Mouse (Mus musculus) kidney, adult 8-10 months (tissue): ENCODE measurements at regions not wholly inside any gene's neighbourhood (a gene's known extent, or its start where the extent isn't known, plus 50 kb on each side); places are given as distances from the start of the nearest gene placed in this dataset.
"Not testable (repeated sequence)": the region's sequence is repeated elsewhere in the genome, so short reads cannot be mapped to it uniquely, and the experiment has no call there.

Source experiments
- DNase-seq, 2 experiments: peaks; one replicate each; pipeline ENCODE4 v3.0.0; 2022

DNA sequence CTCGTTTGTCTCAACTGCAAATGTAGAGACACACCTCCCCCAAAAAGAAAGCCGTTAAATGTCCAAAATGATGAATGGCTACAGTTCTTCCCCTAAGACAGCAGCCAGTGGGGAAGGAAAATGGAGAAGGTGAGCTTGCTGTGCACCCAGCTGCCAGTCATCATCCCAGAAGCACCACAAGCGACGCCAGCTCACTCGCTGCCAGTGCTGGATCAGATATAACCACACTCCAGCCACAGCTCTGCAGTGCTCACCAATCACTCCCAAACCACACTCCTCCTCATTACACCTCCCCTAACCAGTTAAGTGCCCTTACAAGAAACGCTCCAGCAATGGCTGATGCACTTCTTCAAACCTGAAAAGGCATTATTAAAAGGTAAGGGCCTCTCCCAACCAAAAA, 114.4 kb downstream of the Sox4 start:
- no peak for DNase-seq

DNA sequence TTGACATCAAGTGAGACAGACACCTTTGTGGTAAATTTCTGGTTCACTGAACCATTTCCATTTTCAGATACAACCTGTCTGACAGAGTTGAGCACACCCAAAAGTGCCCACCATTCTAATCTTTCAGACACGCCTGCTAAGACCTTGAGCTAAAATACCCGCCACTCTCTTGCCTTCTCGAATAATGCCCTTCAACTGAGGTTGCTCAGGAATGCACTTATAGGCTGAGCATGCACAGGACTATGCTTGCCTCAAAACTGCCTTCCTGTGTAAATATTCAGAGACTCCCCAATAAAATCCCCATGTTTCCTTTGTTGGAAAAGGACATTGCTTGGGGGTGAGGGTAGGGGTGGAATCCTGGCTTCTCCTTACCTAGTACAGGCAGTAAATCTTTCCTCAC, 115.3 kb downstream of the Sox4 start:
- DNase-seq, result no peak

DNA sequence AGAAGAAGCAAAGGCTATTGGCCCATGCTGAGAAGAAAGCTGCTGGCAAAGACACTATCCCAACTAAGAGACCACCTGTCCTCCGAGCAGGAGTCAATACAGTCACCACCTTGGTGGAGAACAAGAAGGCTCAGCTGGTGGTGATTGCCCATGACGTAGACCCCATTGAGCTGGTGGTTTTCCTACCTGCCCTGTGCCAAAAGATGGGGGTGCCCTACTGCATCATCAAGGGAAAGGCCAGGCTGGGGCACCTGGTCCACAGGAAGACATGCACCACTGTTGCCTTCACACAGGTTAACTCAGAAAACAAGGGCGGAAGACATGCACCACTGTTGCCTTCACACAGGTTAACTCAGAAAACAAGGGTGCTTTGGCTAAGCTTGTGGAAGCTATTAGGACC, 116.3 kb downstream of the Sox4 start:
- DNase-seq, result not testable (repeated sequence)

DNA sequence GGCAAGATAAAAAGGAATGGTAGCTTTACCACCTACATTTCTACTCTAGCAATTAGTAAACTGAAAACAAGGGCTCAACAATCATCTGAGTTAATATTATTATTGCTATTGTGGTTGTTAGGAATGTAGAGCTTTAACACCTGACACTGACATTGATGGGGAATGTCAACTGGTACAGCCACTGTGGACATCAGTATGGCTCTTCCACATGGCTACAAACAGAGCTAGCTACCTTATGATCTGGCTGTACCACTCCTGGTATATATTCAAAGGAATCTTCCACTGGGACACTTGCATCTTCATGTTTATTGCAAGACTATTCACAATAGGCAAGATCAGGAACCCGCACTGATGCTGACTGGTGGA, 119.8 kb downstream of the Sox4 start:
- no peak for DNase-seq

DNA sequence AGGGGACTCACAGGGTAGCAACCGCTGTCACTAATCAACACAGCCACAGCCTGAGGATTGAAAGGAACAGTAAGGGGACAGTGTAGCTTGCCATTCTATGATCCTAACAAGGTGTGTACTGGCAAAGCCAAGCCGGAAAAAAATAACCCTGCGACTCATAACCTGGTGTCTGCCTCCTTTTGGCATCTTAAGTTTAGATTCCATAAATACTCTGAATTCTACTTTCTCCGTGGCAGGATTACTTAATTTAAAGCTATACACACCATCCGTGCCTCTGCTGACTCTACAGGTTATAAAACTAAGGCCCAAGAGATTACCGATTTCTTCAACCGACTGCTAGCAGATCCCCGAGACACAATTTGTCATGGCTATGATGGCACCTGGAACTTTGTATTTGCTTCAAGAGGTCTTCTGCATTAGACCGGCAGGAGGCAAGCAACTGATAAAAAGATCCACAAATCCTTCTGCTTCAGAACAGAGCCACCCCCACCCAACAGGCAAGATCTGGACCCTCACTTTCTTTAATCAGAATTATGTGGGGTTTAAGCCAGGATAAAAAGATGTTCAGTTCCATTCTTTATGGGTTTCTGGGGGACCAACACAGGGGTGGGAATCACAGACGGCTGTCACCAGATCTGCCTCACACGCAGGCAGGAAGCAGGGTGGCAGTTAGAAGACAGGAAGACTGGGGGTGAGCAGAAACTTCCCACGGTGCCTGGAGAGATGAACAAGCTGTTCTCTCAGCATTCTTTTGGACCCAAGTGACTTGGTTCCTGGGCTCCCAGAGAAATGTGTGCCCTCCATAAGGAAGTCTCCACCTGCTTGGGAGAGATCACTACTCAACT, 120.4 kb downstream of the Sox4 start:
- no peak for DNase-seq

DNA sequence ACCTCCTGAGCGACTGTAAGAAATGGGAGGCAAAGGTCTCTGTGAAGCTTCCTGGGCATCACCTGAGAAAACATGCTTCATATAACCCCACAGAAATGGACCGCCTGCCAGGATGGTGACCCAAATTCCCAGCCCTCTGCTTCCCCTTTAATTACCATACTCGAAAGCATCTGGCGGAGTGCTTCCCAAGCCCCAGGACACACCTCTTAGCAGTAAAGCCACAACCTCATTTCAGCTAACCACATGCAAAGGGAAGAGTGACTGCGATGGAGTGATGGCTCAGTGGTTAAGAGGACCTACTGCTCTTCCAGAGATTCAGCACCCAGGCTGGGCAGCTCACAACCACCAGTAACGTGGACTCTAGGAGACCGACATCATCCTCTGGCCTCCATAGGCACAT, 127.2 kb downstream of the Sox4 start:
- DNase-seq, result no peak

DNA sequence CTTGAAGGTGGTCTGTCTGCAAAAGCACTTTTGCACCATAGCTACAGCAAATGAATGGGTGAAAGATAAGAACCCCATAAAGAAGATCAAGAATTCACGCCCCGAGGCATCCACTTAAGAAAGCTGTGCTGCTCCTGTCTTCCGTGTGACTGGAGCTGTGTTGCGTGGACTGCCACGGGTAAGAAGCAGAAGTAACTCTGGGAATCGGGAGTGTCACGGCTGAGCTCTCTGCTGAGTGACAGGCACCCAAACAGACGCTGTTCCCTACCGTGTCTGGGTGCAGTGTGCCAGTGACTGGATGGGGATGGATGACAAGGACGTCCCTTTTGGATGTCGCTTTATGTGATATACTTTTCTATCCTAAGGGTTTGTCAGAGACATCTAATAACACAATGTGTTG, 129.5 kb downstream of the Sox4 start:
- no peak for DNase-seq

DNA sequence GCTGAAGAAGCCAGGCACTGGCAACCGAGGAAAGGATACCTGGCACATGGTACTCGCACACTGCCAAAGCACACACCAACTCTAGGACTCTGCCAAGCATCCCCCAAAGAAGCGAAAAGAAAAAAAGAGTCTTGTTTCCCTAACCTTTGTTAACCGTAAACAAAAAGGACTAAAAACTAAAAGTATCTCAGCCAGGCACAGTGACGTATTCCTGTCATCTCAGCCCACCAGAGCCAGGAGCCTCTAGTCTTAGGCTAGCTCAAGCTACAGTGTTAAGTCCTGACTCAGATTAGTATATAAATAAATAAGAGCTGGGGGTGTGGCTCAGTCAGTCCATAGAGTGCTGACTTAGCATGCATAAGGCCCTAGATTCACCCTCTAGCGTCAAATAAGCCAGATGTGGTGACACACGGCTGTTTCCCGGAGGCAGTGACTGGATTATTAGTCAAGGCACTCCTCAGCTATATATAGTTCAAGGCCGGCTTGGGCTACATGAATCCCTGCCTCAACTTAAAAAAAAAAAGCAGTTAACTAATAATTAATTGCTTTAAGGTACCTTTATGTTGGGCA, 130.1 kb downstream of the Sox4 start:
- no peak for DNase-seq

DNA sequence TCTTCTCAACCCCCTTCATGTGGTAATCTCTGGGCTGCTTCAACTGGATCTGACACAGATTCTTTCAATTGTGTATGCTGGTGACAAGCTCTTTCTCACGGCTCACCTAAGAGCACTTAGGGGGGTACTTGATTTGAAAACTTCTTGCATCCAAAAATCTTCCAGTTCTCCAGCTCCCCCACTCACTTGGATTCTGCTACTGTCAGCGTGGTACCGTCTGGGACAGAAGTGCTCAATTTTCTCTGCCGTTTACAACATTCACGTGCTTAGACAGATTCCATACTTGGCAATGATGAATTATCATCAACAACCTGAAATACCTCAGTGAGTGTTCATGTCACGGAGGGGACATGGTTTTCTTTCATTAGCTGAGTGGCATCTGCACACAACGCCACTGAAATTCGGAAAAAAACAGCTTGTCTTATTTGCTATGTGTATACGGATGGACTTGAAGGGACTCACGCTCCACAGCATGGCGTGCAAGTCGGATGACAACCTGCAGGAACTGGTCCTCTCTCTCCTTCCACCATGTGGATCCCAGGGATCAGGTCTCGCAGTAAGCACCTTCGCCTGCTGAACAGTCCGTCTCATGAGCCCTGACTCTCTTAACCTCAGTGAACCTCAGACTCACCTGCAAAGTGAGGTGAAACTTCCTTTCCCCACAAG, 132.5 kb downstream of the Sox4 start:
- no peak for DNase-seq

DNA sequence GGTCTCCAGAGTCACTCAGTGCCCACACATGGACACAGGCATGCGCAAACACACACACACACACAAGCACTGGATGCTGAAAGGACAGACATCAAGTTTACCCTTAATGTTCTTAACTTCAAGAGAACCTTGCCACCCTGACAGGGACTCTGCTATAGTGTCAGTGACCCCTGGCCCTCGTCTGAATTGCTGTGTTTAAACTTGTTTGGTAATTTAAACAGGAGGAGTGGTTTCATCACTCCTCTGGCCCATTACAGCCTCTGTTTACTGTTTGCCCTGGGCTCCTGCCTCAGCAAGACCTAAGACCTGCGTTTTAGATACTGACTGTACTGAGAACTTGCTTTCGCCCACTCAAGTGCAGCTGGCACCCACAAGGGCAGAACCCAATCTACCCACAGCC, 139.4 kb downstream of the Sox4 start:
- DNase-seq, result no peak

DNA sequence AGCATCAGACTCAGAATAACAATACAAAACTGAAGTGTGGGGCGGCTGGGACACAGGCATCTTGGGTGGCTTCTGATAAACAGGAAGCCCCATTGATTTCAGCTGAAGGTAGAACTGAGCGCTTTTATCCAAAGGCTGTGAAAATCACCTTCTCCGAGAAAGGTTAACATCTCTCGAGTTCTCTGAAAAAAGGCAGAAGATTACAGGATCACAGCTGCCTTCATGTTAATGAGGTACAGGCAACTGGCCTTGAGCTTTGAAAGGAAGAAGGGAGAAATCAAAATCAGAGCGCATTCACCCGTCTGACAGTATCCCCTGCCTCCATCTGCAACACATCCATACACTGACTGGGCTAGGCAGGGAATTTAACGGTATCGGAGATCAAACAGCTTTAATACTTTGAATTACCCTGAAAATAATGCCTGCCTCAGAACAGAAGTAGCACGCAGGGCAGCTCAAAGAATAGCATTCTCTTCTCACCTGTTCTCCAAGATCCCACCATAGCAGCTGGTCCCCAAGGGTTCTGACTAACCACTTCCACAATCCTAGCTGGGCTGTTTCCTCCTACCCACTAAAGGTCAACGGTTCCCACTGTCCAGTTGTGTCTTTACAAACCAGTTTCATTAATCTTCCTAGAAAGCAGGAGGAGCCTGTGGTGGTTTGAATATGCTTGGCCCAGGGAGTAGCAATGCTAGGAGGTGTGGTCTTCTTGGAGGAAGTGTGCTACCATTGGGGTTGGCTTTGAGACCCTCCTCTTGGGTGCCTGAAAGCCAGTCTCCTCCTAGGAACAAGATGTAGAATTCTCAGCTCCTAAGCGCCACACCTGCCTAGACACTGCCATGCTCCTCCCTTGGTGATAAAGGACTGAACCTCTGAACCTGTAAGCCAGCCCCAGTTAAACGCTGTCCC, 141.6 kb downstream of the Sox4 start:
- no peak for DNase-seq

DNA sequence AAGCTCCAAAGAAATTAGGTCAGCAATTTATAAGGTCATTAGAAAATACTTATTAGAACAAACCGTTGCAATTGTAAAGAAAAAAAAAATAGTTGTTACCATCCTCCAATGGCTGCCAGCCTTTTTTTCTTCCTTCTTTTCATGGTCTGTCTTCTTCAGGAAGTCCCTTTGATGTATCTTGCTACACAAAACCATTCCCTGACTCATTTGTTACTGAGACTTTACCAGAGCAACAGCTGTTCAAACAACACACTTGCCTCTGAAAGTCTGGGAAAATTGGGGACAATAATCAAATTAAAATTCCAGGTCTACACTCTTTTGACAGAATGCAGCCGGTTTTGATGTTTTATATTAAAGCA, 142.5 kb downstream of the Sox4 start:
- no peak for DNase-seq

DNA sequence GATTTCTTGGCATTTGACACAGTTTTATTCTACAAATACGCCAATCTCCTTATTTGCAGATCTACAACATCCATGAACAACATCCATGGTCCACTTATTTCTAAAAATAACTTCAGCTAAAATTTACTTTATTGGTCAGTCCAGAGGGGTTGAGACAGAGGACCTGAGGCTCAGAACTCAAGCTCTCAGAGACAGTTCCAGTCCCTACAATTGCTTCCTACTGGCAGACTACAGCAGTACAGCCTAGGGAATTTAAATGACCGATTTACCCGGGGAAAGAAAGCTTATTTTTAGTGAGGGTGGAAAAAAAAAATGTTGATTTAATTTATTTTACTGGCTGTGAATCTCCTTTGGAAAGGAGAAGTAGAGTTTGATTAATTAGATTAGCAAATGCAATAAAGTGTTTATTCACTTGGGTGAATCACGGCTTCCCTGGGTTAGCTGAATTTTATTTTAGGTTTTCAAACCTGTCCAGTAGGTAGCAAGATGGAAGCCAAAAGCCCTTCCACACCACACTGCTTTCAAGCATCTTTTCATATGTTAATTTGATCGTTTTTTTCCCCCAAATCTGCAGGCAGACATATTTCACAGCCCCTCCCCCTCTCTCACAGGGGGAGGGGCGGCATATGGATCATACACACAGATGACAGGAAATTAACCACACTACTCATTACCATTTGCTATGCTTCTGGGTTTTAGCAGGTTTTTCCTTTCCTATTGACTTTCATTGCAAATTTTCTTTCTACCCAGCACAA, 143.0 kb downstream of the Sox4 start:
- no peak for DNase-seq

DNA sequence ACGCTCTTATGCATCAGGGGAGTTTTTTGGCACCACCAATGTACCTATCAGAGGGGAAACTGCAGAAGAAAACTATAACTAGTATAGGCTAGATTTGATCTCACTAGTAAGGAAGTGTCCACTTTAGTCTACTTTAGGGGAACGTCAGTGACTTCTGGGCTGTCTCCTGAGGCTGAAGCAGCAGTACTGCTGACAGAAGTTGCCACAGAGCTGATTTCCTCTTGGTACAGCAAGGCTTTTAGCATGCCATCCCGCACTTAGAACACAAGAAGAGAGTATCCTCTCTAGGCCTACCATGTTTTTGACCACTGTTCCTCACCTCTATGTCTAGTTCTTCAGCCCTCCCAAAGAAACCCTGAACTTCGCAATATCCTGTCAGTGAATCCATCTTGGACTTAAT, 148.2 kb downstream of the Sox4 start:
- DNase-seq, result no peak

DNA sequence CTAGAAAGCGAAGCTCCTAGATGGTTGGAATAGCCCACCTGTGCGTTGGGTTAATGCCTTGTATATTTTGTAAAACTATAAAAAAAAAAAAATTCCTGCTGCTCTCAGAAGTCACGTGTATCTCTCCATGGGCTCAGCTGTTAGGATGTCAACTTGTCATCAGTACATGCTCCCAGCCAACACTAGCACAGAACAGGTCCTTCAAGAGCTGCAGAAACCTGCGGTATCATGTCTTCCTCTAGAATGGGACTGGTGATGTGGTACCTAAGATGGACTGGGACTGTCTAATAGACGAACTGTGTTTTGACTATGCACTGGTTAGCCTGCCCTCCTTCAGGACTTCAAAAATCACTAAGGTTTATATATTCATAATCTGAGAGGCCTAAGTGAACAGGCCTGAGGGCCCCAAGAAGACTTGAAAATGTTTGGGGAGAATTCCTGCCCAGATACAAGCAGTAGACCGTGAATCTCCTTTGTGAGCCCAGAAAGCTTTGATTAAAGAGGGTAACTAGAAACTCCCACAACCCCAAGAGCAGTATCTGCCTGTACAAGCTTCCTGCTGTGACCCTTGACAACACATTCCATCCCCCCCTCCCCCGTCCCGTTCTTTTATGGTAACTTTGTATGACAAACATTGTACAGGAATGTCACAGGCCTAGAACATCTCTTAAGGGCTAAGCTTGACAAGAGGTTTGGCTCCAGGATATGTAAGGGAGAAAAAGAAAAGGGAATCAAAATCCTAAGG, 152.1 kb downstream of the Sox4 start:
- DNase-seq, result no peak

DNA sequence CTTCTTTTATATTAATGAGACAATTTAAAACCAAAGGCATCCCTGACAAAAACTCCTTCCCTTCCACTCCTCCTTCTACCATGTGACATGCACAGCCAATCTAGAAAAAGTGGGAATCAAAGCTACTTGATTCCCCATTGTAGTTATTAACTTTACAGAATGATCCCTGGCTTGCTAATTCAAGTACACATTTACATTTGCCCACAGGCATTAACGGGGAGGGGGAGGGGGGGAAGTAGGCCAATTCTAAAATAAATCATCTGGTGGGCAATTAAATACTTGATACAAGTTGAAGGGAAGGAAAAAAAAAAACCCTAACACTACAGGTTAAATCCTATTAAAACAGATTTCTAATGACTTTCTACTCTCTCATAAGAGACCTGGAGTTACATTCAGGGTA, 152.8 kb downstream of the Sox4 start:
- DNase-seq, result no peak

DNA sequence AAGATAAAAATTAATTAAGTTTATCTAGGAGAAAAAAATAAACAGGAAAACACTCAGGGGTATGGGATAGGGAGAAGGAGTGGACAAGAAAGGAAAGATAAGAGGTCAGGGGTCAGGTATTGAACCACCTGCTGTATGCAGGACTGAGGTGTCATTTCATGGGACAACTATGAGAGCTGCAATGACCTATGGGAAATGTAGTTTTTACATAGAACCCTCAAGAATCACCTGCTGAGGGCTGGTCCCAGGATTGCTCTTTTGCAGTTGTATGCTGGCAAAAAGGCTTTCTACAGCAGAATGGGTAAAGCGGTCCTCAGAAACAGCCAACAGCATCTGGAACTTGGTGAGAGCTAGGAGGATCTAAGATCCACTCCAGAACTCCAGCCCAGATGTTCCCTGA, 154.0 kb downstream of the Sox4 start:
- no peak for DNase-seq

DNA sequence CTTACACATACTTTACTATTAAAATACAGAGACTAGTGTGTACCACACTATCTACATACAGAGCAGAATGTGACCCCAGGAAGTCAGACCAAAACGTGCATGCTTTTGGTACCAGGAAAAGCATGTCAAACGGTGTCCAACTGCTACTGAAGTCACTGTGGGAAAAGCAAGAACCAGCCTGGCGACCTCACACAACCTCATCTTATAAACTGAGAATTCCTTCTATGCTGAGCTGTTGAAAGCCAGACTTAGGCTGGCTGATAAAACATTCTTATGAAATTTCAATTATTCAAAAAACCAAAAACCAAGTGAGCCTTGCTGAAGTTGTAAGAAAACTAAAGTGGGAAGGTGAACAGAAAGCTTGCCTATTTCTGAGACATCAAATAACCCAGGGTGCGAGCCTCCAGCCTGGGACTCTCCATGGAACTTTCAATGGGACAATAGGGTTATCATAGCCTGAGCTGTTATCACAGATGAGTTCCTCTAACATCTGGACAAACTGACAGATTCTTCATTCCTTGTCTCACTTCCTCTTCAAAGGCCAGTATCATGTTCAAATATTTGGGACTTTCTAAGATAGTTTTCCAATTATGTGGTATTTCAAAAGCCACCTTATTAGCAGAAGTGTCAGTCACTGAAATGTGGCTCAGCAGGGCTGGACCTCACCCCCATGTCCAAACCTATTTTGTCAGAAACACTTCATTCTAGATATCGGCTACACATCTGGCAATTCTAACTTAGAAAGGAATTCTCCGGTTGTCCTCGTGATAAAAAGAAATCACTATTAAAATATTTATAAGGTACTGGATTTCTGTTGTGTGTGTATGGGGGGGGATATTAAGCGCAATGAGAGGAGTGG, 155.7 kb downstream of the Sox4 start:
- no peak for DNase-seq

DNA sequence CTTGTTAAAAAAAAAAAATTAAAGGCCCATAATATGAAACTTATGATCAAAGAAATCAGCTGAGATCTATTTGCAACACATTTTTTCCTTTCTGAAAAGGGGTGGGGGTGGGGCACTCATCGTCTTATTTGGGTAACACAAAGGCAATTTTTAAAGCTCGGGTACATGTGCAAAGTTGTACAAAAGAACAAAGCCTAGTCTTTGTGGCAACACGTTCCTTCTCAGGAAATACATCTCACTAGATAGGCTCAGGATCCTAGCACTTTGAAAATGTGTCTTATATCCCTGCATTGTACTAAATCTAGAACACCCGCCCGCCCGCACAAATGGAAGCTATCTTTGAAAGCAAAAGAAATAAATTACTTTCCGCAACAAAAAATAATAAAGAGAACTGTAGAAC, 158.2 kb downstream of the Sox4 start:
- DNase-seq, result no peak

DNA sequence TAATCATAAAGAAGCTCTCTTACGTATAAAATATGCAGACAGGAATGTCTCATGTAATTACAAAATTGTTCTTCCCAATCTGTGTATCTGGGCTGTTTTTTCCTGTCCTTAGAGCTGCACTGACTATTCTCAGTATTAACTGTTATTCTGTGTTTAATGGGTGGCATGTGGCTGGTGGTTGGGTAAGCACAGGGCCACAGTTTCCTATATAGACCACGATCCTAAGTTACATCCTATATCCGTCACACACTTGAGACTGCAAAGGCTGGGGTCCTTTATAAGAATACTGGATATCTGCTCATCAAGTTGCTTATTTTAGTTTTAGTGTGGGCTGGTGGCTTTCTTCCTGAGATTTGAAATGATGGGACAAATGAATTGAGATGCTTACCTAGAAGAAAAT, 159.0 kb downstream of the Sox4 start:
- no peak for DNase-seq
